Mouse (Mus musculus): Measurements from ENCODE around the gene Efcab2. TPM values are rescaled to one million over a fixed set of nuclear protein-coding genes. Genes with fewer than 3 reads are reported as not detected.

Efcab2 gene
- polyA plus RNA-seq, 1 experiment from 2014 or later = 11.2 TPM

- no peak overlapping the region for H3K4me2 ChIP-seq (replicated peaks)
- H3K36me3 ChIP-seq (replicated peaks; ENCODE audit: control insufficient read depth, insufficient read depth) = no peaks in the 10 kb centered on the region
- no peak overlapping the region for H3K9ac ChIP-seq
- no peaks in the 10 kb centered on the region for H3K9me3 ChIP-seq (ENCODE audit: control insufficient read depth, low read length)
- H3K4me1 ChIP-seq (replicated peaks; ENCODE audit: control insufficient read depth, insufficient read depth, low read length) = no peaks in the 10 kb centered on the region
- peak overlapping the region; percentile 24; the same call in 1 of the 2 replicates for H3K27ac ChIP-seq
- no peak overlapping the region for H3K4me3 ChIP-seq (replicated peaks; ENCODE audit: low read length)
- DNase-seq (ENCODE audit: low spot score) = no peak
- 44% methylated on average over 5 of the region's 5 CpGs for WGBS
- no peak for ATAC-seq (ENCODE audit: low FRiP score)
- H3K27me3 ChIP-seq (ENCODE audit: control insufficient read depth, insufficient read depth, low read length) = no peaks in the 10 kb centered on the region
Observed at GRCm38 (mm10) chr1:178522389-178522788, 116.5 kb downstream of the Efcab2 start.

- Histone ChIP-seq H3K4me3 (replicated peaks; ENCODE audit: low read length) (no peak overlapping the region), H3K4me2 (replicated peaks) (no peak overlapping the region), H3K27ac (no peak overlapping the region), H3K9me3 (ENCODE audit: control insufficient read depth, low read length) (no peaks in the 10 kb centered on the region), H3K9ac (no peak overlapping the region), H3K36me3 (replicated peaks; ENCODE audit: control insufficient read depth, insufficient read depth) (no peaks in the 10 kb centered on the region), H3K4me1 (replicated peaks; ENCODE audit: control insufficient read depth, insufficient read depth, low read length) (no peaks in the 10 kb centered on the region), H3K27me3 (ENCODE audit: control insufficient read depth, insufficient read depth, low read length) (no peaks in the 10 kb centered on the region)
- ATAC-seq (ENCODE audit: low FRiP score) = no peak
- 63% methylated on average over 5 of the region's 5 CpGs for WGBS
- DNase-seq (ENCODE audit: low spot score) = no peak
Observed at GRCm38 (mm10) chr1:178523152-178523551, 117.3 kb downstream of the Efcab2 start.

- no peaks in the 10 kb centered on the region for H3K9me3 ChIP-seq (ENCODE audit: control insufficient read depth, low read length)
- ATAC-seq (ENCODE audit: low FRiP score) = peak; percentile 42; the same call in 1 of the 2 replicates
- H3K27me3 ChIP-seq (ENCODE audit: control insufficient read depth, insufficient read depth, low read length) = no peaks in the 10 kb centered on the region
- under 1% methylated on average over 21 of the region's 21 CpGs for WGBS
- H3K36me3 ChIP-seq (replicated peaks; ENCODE audit: control insufficient read depth, insufficient read depth) = no peaks in the 10 kb centered on the region
- peak overlapping the region; percentile 95 for H3K27ac ChIP-seq
- H3K4me3 ChIP-seq (replicated peaks; ENCODE audit: low read length) = peak overlapping the region; percentile 75
- H3K4me1 ChIP-seq (replicated peaks; ENCODE audit: control insufficient read depth, insufficient read depth, low read length) = peaks cover 10% of the 10 kb centered on the region
- H3K9ac ChIP-seq = peak overlapping the region; percentile 92
- H3K4me2 ChIP-seq (replicated peaks) = peak overlapping the region; percentile 99
- DNase-seq (ENCODE audit: low spot score) = peak; percentile 97
Observed at GRCm38 (mm10) chr1:178527185-178527546, 121.3 kb downstream of the Efcab2 start.

GRCm38 (mm10) chr1:178527547-178528361 is 121.9 kb downstream of the Efcab2 start:
- H3K9ac ChIP-seq = peak overlapping the region; percentile 92
- under 1% methylated on average over 58 of the region's 59 CpGs for WGBS
- peaks cover 12% of the 10 kb centered on the region for H3K4me1 ChIP-seq (replicated peaks; ENCODE audit: control insufficient read depth, insufficient read depth, low read length)
- H3K27me3 ChIP-seq (ENCODE audit: control insufficient read depth, insufficient read depth, low read length) = no peaks in the 10 kb centered on the region
- peak overlapping the region; percentile 75 for H3K4me3 ChIP-seq (replicated peaks; ENCODE audit: low read length)
- H3K27ac ChIP-seq = peak overlapping the region; percentile 95
- H3K36me3 ChIP-seq (replicated peaks; ENCODE audit: control insufficient read depth, insufficient read depth) = no peaks in the 10 kb centered on the region
- ATAC-seq (ENCODE audit: low FRiP score) = peak; percentile 29
- H3K4me2 ChIP-seq (replicated peaks) = peak overlapping the region; percentile 99
- H3K9me3 ChIP-seq (ENCODE audit: control insufficient read depth, low read length) = no peaks in the 10 kb centered on the region
- DNase-seq (ENCODE audit: low spot score) = peak; percentile 57

GRCm38 (mm10) chr1:178528431-178529351 is 122.8 kb downstream of the Efcab2 start, which contains the start of gene Kif26b:
TSS of gene Kif26b (plus strand) at chr1:178529125.
- Histone ChIP-seq H3K9ac (peak within 1 kb of the TSS; percentile 92), H3K27ac (peak within 1 kb of the TSS; percentile 95), H3K9me3 (ENCODE audit: control insufficient read depth, low read length) (no peaks in the 10 kb centered on the region), H3K4me3 (replicated peaks; ENCODE audit: low read length) (peak within 1 kb of the TSS; percentile 75), H3K36me3 (replicated peaks; ENCODE audit: control insufficient read depth, insufficient read depth) (no peaks in the 10 kb centered on the region), H3K27me3 (ENCODE audit: control insufficient read depth, insufficient read depth, low read length) (no peaks in the 10 kb centered on the region), H3K4me2 (replicated peaks) (peak within 1 kb of the TSS; percentile 99), H3K4me1 (replicated peaks; ENCODE audit: control insufficient read depth, insufficient read depth, low read length) (peaks cover 12% of the 10 kb centered on the region)
- DNase-seq (ENCODE audit: low spot score) = peak; percentile 56
- peak; percentile 56 for ATAC-seq (ENCODE audit: low FRiP score)
- under 1% methylated on average over 89 of the region's 92 CpGs for WGBS

- Histone ChIP-seq H3K4me3 (replicated peaks; ENCODE audit: low read length) (peak overlapping the region; percentile 75), H3K4me2 (replicated peaks) (peak overlapping the region; percentile 99), H3K36me3 (replicated peaks; ENCODE audit: control insufficient read depth, insufficient read depth) (no peaks in the 10 kb centered on the region), H3K4me1 (replicated peaks; ENCODE audit: control insufficient read depth, insufficient read depth, low read length) (peaks cover 12% of the 10 kb centered on the region), H3K27me3 (ENCODE audit: control insufficient read depth, insufficient read depth, low read length) (no peaks in the 10 kb centered on the region), H3K27ac (peak overlapping the region; percentile 95), H3K9ac (peak overlapping the region; percentile 92), H3K9me3 (ENCODE audit: control insufficient read depth, low read length) (no peaks in the 10 kb centered on the region)
- ATAC-seq (ENCODE audit: low FRiP score) (peak; percentile 3; the same call in 1 of the 2 replicates), DNase-seq (ENCODE audit: low spot score) (peak; percentile 44)
- under 1% methylated on average over 37 of the region's 38 CpGs for WGBS
Observed at GRCm38 (mm10) chr1:178529512-178530300, 123.8 kb downstream of the Efcab2 start.

GRCm38 (mm10) chr1:178530301-178531078 is 124.6 kb downstream of the Efcab2 start:
- H3K9me3 ChIP-seq (ENCODE audit: control insufficient read depth, low read length) = no peaks in the 10 kb centered on the region
- H3K27me3 ChIP-seq (ENCODE audit: control insufficient read depth, insufficient read depth, low read length) = no peaks in the 10 kb centered on the region
- no peaks in the 10 kb centered on the region for H3K36me3 ChIP-seq (replicated peaks; ENCODE audit: control insufficient read depth, insufficient read depth)
- peak overlapping the region; percentile 95 for H3K27ac ChIP-seq
- peak overlapping the region; percentile 92 for H3K9ac ChIP-seq
- peak; percentile 53 for ATAC-seq (ENCODE audit: low FRiP score)
- under 1% methylated on average over 60 of the region's 62 CpGs for WGBS
- DNase-seq (ENCODE audit: low spot score) = peak; percentile 83
- peak overlapping the region; percentile 75 for H3K4me3 ChIP-seq (replicated peaks; ENCODE audit: low read length)
- H3K4me2 ChIP-seq (replicated peaks) = peak overlapping the region; percentile 99
- H3K4me1 ChIP-seq (replicated peaks; ENCODE audit: control insufficient read depth, insufficient read depth, low read length) = peaks cover 12% of the 10 kb centered on the region

Measured in hindbrain, embryonic 14.5 days (tissue).